Mouse (Mus musculus) midbrain, embryonic 16.5 days (tissue): ENCODE results near the gene Irf2bp1. TPM values are rescaled to one million over a fixed set of nuclear protein-coding genes. Genes with fewer than 3 reads are reported as not detected.

Experiments
- ATAC-seq: fragments of 200-750 bp; cut with Nextera tagmentation; 2 replicates; pipeline ENCODE4 v1.8.0; 2017; ENCODE audit warnings: moderate TSS enrichment
- H3K27ac ChIP-seq: fragments of 300-500 bp; sonication (generic); 2 replicates; pipeline ENCODE4 v1.5.1; 2014; ENCODE audit warnings: mild to moderate bottlenecking, low read length, mixed read lengths
- H3K27me3 ChIP-seq: fragments of 300-500 bp; sonication (generic); 2 replicates; pipeline ENCODE4 v1.6.1; 2014; ENCODE audit warnings: low read depth, low read length, mixed read lengths; ENCODE audit not compliant: control insufficient read depth, insufficient read depth
- H3K36me3 ChIP-seq: fragments of 300-500 bp; sonication (generic); 2 replicates; pipeline ENCODE4 v1.6.1; 2014; ENCODE audit warnings: mild to moderate bottlenecking, low read length, moderate library complexity, mixed read lengths; ENCODE audit not compliant: control insufficient read depth, insufficient read depth
- H3K4me1 ChIP-seq: fragments of 300-500 bp; sonication (generic); 2 replicates; pipeline ENCODE4 v1.6.1; 2014; ENCODE audit warnings: mild to moderate bottlenecking, low read length, mixed read lengths; ENCODE audit not compliant: control insufficient read depth, insufficient read depth
- H3K4me2 ChIP-seq: fragments of 300-500 bp; sonication (generic); 2 replicates; pipeline ENCODE4 v1.6.1; 2014; ENCODE audit warnings: mild to moderate bottlenecking, low read length, mixed read lengths
- H3K4me3 ChIP-seq: fragments of 300-500 bp; sonication (generic); 2 replicates; pipeline ENCODE4 v1.5.1; 2014; ENCODE audit warnings: low read depth, mild to moderate bottlenecking, low read length, moderate library complexity, mixed read lengths
- H3K9ac ChIP-seq: fragments of 300-500 bp; sonication (generic); 2 replicates; pipeline ENCODE4 v1.6.1; 2014; ENCODE audit warnings: low read depth, low read length, mixed read lengths
- H3K9me3 ChIP-seq: fragments of 300-500 bp; sonication (generic); replicated peaks from 2 replicates; pipeline ENCODE4 v1.6.1; 2014; ENCODE audit warnings: mild to moderate bottlenecking, low read length, mixed read lengths; ENCODE audit not compliant: control insufficient read depth, poor library complexity, severe bottlenecking
- WGBS: fragments of 180-500 bp; shearing (Covaris S2); extraction: QIAGEN DNeasy Blood & Tissue Kit; methylation state at CpG from one replicate; pipeline ENCODE4 v1.1.7; 2014; 5-methylcytosine and 5-hydroxymethylcytosine counted together
- polyA plus RNA-seq: library from polyadenylated mRNA; unstranded; fragments of >200 nt; fragmentation: Nextera tagmentation; extraction: Ambion mirVana; gene quantifications from 2 replicates; pipeline ENCODE4 v1.2.1, GENCODE M21; 2015

The Irf2bp1 gene
- polyA plus RNA-seq, 1 experiment from 2014 or later = 26.0 TPM

- Histone ChIP-seq H3K9me3 (no peaks in the 10 kb centered on the region), H3K4me1 (peaks cover 6% of the 10 kb centered on the region), H3K4me2 (no peak overlapping the region), H3K4me3 (no peak overlapping the region), H3K27me3 (no peaks in the 10 kb centered on the region), H3K27ac (no peak overlapping the region), H3K9ac (no peak overlapping the region), H3K36me3 (peaks cover 23% of the 10 kb centered on the region)
- no peak for ATAC-seq
- 89% methylated on average over 7 of the region's 7 CpGs for WGBS
These were observed 49.3 kb downstream of the Irf2bp1 start for GRCm38 (mm10) chr7:19053136-19053532.

- no peaks in the 10 kb centered on the region for H3K9me3 ChIP-seq
- peak within 1 kb of the TSS; percentile 52 for H3K4me2 ChIP-seq
- peak; percentile 67 for ATAC-seq
- H3K36me3 ChIP-seq = peaks cover 21% of the 10 kb centered on the region
- peak within 1 kb of the TSS; percentile 29 for H3K4me3 ChIP-seq
- 29% methylated on average over 32 of the region's 33 CpGs for WGBS
- H3K27ac ChIP-seq = no peak within 1 kb of the TSS
- no peaks in the 10 kb centered on the region for H3K27me3 ChIP-seq
- H3K4me1 ChIP-seq = peaks cover 6% of the 10 kb centered on the region
- H3K9ac ChIP-seq = peak within 1 kb of the TSS; percentile 54
These were observed 50.4 kb downstream of the Irf2bp1 start, which contains the start of gene Rsph6a for GRCm38 (mm10) chr7:19054047-19054776. Rsph6a (plus strand) TSS chr7:19054690.

- Histone ChIP-seq H3K27ac (no peak overlapping the region), H3K4me2 (peak overlapping the region; percentile 52), H3K4me3 (peak overlapping the region; percentile 29), H3K9me3 (no peaks in the 10 kb centered on the region), H3K4me1 (peaks cover 6% of the 10 kb centered on the region), H3K9ac (no peak overlapping the region; the same call in 1 of the 2 replicates), H3K36me3 (peaks cover 17% of the 10 kb centered on the region), H3K27me3 (no peaks in the 10 kb centered on the region)
- ATAC-seq = peak; percentile 29
- WGBS = 61% methylated on average over 9 of the region's 9 CpGs
These were observed 50.9 kb downstream of the Irf2bp1 start for GRCm38 (mm10) chr7:19054777-19055076.

- H3K9ac ChIP-seq = no peak overlapping the region
- no peak overlapping the region for H3K4me3 ChIP-seq
- H3K4me1 ChIP-seq = peaks cover 6% of the 10 kb centered on the region
- H3K4me2 ChIP-seq = no peak overlapping the region
- WGBS = 92% methylated on average over 8 of the region's 8 CpGs
- H3K9me3 ChIP-seq = no peaks in the 10 kb centered on the region
- peaks cover 13% of the 10 kb centered on the region for H3K36me3 ChIP-seq
- no peak overlapping the region for H3K27ac ChIP-seq
- 0 out of 2 replicates have a peak, but pooled peaks have one; percentile 5 for ATAC-seq
- no peaks in the 10 kb centered on the region for H3K27me3 ChIP-seq
These were observed 51.3 kb downstream of the Irf2bp1 start for GRCm38 (mm10) chr7:19055108-19055507.

Other genes starting within 250 kb of the Irf2bp1 start
- gene Psg19, start 205.5 kb upstream of the Irf2bp1 start, polyA plus RNA-seq = not detected in 2 replicates
- 0.09 TPM in 1 of 2 replicates, not detected in the other for gene Psg17, start 182.4 kb upstream of the Irf2bp1 start, polyA plus RNA-seq
- 0.45 and 0.69 TPM in 2 replicates for gene Mill2, start 164.1 kb upstream of the Irf2bp1 start, polyA plus RNA-seq
- 25.4 and 29.9 TPM in 2 replicates for gene Pglyrp1, start 132.7 kb upstream of the Irf2bp1 start, polyA plus RNA-seq
- gene Ccdc61, start 93.6 kb upstream of the Irf2bp1 start, polyA plus RNA-seq = 24.7 and 31.2 TPM in 2 replicates
- gene Nova2, start 78.2 kb upstream of the Irf2bp1 start, polyA plus RNA-seq = 11.9 and 14.3 TPM in 2 replicates
- 0.52 and 0.79 TPM in 2 replicates for gene Nanos2, start 16.6 kb upstream of the Irf2bp1 start, polyA plus RNA-seq
- gene Mypop, start 12.8 kb upstream of the Irf2bp1 start, polyA plus RNA-seq = 3.9 and 5.1 TPM in 2 replicates
- not detected in 2 replicates for gene Foxa3, start 19.5 kb downstream of the Irf2bp1 start, polyA plus RNA-seq
- 25.6 and 28.7 TPM in 2 replicates for gene Sympk, start 20.3 kb downstream of the Irf2bp1 start, polyA plus RNA-seq
- gene Rsph6a, start 50.6 kb downstream of the Irf2bp1 start, polyA plus RNA-seq = 0.14 and 0.28 TPM in 2 replicates
- 28.4 and 28.7 TPM in 2 replicates for gene Dmwd, start 72.2 kb downstream of the Irf2bp1 start, polyA plus RNA-seq
- 6.9 and 8.1 TPM in 2 replicates for gene Dmpk, start 79.8 kb downstream of the Irf2bp1 start, polyA plus RNA-seq
- gene Six5, start 90.5 kb downstream of the Irf2bp1 start, polyA plus RNA-seq = 1.5 and 1.6 TPM in 2 replicates
- gene Gm4969, start 114.3 kb downstream of the Irf2bp1 start, polyA plus RNA-seq = 8.2 and 9.5 TPM in 2 replicates
- 18.2 and 21.1 TPM in 2 replicates for gene Fbxo46, start 115.8 kb downstream of the Irf2bp1 start, polyA plus RNA-seq
- gene Qpctl, start 145.2 kb downstream of the Irf2bp1 start, polyA plus RNA-seq = 24.9 and 28.8 TPM in 2 replicates
- gene Snrpd2, start 145.7 kb downstream of the Irf2bp1 start, polyA plus RNA-seq = 105 TPM in 2 replicates
- 4.0 and 4.8 TPM in 2 replicates for gene Gipr, start 162.1 kb downstream of the Irf2bp1 start, polyA plus RNA-seq
- gene Eml2, start 172.4 kb downstream of the Irf2bp1 start, polyA plus RNA-seq = 10.6 TPM in 2 replicates
- 3.4 and 4.5 TPM in 2 replicates for gene Gpr4, start 208.5 kb downstream of the Irf2bp1 start, polyA plus RNA-seq
- gene Opa3, start 224.3 kb downstream of the Irf2bp1 start, polyA plus RNA-seq = 33.8 and 36.5 TPM in 2 replicates